Mouse (Mus musculus): ENCODE results near the gene Exoc2.

Exoc2 gene

DNA sequence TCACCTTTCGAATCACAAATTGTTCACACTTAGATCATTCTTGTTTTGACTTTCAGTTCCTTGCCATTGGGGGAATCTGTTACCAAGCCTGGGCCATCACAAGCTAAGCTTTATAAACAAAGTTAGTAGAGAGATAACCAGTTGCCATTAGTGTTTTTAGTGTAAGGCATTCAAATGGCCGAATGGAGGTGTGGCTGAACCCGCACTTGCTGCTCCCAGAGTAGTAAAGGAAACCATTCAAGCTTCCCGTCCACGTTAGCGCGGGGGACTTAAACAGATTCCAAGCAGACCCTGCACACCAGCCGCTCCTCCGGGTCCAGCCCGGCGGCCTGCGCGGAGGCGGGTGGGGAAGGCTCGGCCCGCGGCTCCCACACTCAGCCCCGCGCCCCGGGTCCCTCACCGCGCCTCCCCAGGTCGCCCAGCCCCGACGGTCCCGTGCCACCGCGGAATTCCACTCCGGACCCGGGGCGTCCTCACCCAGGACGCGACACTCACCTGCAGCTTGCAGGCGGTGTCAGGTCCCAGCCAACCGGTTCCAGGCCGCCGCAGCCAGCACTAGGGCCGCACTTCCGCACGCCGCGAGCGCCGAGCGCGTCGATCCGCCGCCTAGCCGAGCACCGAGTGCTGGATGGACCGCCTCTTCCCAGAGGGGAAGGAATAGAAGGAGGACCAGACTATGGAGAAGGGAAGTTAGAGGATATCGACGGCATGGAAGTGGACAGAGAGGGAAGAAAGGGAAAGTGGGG is at the start of gene Exoc2, which contains the start of gene Gm5447:
Exoc2 (minus strand) TSS at position 593 of the 746 bp plus-strand sequence.
Gm5447 (plus strand) TSS at position 704 of the 746 bp plus-strand sequence.
- peak; percentile 80 for DNase-seq (ENCODE audit: low read depth, low spot score)

DNA sequence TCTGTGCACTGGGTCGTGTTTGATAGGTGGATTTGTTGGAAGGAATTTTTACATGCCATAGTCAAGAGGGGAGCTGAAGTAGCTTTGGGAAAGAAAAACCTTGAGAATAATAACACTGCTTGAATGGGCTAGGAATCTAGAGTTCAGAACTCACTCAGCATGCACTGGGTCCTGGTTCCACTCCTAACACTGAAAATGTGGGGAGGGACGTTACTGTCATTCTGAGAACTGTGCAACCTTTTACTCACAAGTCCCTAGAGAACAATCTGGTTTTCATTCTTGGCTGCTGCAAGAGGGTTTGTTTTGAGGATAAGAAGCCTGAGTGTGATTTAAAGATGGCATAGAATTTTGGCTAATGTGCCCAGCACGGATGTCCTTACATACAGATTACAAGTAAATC is 49.8 kb upstream of the Exoc2 start:
- DNase-seq (ENCODE audit: low read depth, low spot score): no peak

DNA sequence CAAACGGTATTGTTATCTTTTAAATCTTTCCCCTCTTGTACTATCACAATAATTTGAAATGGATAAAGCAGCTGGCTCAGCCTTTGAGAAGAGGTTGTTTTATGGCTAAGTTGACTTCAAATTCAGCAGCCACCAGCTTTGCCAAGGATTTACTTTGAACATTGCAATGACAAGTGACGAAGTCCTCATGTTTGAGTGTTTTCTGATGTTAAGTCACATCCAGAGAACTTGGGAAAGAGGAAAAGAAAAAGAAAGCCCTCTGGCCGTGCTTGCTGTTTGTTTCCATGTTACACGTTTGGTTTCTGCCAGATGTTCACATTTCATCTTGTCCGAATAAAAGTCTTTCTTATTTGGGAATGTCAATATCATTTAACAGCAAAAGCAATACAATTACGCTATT is 48.0 kb upstream of the Exoc2 start:
- no peak for DNase-seq (ENCODE audit: low read depth, low spot score)

DNA sequence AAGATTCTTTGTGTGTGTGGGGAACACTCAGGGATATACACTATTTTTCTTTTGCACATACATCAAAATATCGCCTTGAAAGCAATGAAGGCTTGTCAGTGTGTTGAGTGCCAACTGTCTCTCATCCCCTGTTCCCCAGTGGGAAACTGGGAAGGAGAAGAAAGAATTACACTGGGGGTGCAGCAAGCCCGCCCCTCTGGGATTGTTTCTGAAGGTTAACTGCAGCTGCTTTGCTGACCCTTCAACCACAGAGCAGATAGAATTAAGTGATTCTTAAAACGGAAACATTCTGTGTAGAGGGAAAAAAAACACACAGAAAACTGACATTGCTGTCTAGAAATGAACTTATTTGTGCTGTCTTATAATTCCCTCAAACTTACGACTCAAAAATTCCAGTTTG is 47.6 kb upstream of the Exoc2 start:
- DNase-seq (ENCODE audit: low read depth, low spot score): no peak

DNA sequence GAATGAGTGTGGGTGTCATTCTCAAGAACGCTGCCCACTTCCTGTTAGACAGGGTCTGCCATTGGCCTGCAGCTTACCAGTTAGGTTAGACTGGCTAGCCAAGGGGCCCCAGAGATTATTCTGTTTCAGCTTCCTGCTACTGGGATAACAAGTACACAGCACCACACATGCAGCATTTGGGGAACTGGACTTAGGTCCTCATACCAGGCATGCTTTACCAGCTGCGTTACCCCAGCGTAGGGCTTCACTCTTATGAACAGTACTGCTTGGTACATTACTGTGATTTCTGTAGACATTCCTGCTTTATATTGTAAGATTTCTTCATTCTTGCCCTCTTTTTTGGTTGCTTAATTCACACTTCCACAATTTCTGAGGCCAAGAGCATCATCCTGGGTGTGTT is 43.7 kb upstream of the Exoc2 start:
- no peak for DNase-seq (ENCODE audit: low read depth, low spot score)

DNA sequence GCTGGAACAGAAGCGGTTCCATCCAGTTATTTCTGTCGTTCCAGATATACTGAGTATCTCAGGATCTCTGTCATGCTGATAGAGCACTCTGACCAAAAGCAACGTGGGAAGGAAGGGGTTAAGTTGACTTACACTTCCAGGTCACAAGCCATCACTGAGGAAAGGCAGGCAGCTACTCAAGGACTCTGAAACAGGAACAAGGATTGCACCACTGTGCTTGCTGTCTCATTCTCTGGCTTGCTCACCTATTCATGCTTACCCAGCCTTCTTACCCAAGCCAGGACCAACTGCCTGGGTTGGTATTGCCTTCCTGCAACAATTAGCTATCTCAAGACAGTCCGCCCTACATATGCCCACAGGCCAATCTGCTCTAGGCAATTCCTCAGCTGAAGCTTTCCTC is 31.1 kb upstream of the Exoc2 start:
- no peak for DNase-seq (ENCODE audit: low read depth, low spot score)

DNA sequence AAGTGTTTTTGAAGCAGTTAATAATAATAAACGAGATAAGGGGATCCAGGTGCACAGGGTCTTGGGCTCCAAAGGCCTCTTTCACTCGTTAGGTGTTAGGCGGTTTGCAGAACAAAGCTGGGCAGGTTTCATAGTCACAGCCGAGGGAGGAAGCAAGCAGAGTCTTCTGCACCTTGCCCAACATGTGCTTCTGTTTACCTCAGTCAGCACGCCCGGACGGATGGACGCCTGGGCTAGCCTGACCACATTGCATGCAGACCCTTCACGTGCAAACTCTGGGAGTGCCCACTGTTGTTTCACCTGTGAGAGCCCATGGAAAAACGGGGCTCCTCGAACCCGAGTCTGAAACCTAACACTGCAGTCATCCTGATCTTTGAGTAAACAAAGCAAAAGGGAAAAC is 30.6 kb upstream of the Exoc2 start:
- DNase-seq (ENCODE audit: low read depth, low spot score): no peak

DNA sequence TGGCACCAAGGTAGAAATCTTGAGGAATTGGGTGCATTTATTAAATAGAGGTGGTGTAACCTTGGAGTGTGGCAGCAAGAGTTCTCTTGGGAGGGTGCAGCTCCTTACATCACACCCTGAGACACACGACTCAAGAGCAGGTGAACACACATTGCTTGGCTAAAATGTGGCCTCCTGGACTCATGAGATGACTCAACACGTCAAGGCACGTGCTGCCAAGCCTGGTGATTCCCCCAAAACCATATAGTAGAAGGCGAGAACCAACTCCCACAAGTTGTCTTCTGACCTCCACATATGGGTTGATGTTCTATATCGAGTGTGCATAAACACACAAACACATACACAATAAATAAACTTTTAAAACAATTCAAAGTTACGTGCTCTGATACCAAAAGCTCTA is 25.9 kb upstream of the Exoc2 start:
- DNase-seq (ENCODE audit: low read depth, low spot score): no peak

DNA sequence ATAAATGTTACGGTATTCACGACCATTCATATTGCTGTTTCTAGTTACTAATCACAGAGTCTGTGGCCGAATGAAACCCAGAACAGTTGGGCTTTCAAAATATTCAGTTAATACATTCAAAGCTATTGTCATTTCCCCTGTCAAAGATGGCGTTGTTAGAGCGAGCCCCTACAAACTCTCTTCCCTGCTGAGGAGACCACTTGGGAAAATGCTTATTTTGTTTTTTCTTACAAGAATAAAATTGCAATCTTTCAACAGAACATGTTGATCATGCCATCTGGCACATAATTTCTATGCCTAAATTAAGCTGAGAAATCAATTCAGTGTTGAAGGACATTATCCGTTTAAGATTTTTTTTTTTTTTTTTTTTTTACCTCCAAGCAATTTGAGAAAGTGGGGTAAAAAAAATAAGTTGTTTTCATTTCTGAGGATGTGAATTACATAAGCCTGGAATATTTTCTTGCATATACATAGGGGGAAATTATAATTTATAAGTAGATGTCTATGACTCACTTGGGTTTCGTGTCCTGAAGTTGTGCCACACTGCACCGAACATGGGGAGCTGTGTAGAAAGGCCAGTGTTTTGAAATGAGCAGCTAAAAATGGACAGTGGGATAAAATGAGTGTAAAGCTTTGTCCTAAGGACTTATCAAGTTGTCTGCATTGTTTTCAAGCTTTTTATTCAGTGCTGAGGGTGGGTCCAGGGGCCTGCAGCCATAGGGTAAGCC is 23.8 kb upstream of the Exoc2 start:
- DNase-seq (ENCODE audit: low read depth, low spot score): no peak

DNA sequence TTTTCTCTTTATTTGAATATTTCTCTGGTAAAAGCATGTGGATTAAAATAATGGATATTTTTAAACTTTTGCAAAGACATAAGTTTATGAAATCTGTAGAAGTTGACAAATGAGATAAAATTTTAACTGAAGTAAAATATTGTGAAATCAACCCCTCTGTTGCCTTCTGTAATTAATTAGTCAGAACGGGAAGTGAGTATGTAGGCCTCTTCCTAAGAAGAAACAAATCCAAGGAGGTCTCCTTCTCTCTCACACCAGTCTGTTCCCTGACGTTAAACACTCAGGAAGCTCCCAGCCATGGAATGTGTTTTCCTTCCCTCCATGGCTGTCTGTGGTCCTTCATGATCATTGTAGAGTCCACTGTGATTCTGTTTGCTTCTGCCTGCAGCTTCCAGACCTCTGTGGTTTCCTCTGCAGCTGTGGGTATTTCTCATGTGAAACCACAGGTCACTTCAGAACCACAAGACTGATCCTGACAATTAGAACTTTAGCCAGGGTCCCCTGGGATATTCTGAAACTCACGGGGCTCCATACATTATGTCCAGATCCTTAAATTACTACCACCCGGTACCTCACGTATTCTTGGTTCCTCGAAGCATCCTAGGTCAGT is 20.5 kb upstream of the Exoc2 start:
- DNase-seq (ENCODE audit: low read depth, low spot score): peak; percentile 61

DNA sequence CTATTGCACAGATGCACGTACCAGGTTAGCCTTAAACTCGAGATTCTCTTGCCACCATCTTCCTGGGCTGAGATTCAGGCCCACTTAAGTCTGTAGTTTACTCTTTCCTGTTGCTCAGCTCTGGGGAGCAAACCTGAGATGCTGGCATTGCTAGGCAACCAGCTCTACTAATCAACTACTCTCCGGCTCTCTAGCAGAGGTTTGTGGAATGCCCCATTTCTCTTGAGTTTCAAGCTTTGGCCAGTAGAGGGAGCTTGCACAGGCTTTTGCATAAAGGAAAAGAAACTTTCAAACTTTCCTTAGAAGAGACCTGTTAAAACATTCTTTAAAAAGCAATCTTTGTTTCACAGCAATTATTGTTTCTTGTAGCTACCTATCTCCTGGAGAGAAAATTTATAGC is 19.9 kb upstream of the Exoc2 start:
- peak; percentile 77 for DNase-seq (ENCODE audit: low read depth, low spot score)

DNA sequence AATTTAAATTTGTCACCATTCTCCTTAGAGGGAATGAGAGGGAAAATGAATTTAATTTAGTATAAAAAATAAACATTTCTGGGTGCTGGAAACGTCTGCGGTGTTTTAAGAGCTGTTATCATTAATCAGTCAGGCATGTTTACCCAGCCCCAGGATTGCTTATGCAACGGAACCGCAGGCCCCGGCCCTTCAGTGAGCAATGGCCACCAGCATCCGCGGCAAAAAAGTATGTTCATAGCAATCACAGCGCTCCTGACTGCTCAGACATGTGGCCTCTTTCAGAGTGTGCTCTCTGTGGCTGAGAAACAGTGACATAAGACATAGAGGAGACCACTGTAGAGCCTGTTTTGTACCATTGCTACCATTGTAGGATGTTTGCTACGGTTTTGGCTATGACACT is 16.3 kb upstream of the Exoc2 start:
- DNase-seq (ENCODE audit: low read depth, low spot score): no peak

DNA sequence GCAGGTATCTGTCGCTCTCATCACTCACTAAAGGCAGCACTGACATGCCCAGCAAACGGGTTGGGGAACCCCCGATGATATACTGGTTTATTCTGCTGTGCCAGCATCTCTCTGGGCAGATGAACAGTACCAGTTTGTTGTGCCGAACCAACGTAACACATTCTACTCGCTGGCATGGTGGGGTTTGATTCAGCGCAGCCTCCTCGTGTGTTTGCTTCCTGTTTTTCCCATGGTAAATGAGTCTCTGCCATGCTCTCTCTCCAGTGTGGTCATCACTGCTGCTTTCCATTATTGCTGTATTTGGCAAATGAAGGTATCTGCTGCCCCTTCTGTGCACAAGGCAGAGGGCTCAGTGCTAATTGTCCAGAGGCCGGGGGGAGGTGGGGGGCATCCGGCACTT is 15.8 kb upstream of the Exoc2 start:
- no peak for DNase-seq (ENCODE audit: low read depth, low spot score)

DNA sequence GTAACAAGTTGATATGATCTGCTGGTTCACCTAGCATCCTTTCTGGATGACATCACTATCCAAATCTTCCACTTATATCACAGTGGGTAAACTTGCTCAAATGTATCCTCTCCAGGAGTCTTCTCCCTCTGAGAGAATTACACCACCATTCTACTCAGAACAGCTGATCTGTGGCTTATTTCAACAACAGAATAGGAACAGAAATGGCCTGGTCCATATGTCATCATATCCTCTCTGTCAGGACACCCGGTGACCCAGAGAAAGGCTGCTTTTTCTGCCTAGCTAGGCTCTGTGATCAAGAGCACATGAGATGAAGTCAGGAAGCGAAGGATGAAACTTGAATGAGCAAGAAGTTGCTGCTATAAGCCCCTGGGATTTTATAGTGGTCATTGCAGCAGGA is 13.8 kb upstream of the Exoc2 start:
- DNase-seq (ENCODE audit: low read depth, low spot score): no peak

DNA sequence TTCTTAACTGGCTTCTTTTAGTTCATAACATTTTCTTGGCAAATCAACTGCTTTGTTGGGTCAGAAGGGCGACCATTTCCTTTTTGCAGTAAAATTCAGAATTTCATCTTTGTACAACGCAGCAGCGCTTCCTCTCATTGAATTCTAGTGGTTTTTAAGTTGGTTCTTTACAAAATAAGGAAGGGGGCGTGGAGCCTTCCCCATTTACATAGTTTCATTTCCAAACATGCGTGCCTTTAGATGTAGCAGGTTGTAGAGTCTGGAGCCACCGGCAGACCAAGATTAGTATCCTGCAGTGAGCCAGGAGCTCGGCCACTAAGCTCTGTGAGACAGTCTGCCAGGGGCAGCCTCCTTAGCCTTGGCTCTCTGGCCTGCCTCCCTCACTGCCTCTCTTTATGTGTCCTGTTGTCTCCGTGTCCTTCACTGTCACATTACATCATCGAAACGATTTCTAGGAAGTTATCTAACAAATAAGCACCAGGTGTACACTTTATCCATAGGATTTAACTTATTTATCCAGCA is 13.1 kb upstream of the Exoc2 start:
- DNase-seq (ENCODE audit: low read depth, low spot score): no peak

DNA sequence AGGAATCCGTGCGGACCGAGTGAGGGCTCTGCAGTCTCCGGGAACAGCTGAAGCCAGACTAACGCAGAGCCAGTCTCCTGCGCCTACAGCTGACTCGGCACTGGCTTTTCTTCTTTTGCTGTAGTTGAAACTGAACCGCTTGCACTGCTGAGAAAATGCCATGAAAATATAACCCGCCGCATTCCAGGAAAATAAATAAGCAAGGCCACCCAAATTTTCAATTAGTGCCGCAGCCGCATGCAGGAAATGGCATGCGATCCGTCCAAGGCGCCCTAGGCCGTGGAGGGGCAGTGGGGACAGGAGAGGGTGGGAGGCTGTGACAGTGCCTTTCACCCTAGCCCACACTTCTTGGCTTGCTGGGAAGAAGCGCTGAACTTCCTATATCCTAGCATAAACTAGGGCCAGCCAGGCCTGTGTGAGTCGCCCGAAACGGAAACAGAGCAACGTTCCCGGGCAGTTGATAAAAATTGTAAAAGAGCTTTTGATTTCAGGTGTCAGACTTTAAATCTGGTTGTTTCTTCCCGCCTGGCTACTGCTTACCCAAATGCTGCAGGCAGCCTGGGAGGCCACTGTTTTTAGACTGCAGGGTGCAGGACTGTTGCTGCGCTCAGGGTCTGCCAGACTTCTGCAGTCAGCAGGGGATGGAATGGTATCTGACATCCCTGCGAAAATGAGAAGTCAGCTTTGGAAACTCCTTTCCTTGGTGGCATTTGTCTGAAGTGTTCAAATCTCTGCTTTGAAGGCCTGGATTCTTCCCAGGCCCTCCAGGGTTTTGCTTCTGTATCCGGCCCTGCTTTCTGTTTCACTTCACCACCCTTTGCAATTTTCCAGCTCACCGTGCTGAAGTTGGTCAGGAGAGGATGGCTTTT is 11.9 kb upstream of the Exoc2 start:
- no peak for DNase-seq (ENCODE audit: low read depth, low spot score)

DNA sequence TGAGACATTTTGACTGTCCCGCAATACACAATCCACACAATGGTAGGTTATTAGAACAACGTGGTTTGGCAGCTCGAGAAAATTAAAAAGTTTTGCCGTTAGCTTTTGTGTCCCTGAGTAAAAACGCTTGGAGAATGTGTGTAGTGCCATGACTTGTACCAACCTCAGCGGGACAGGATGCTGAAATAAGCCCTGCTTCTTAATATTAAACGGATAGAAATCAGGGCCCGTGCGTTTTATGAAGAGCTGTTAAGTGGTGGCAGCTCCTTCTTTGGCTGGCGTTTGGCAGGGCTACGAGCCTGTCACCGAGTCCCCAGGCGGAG is 11.3 kb upstream of the Exoc2 start:
- DNase-seq (ENCODE audit: low read depth, low spot score): no peak

DNA sequence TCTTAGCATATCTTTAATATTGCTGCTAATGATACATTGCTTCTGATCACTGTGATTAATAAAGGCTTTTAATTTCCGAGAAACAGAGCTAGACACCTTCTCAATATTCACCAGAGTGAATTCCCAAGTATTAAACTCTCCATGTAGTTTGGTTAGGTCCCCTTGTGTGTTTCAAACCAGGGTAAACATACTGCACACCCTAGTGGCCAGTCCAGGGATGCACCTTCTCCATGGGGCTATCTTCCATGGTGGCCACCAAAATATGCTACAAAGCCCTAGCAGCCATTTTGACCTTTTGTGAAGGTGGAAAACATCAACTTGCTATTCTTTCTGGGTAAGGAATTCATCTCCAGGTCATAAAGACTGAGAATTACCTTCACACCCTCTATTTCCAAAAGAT is 7.8 kb upstream of the Exoc2 start:
- peak; percentile 74 for DNase-seq (ENCODE audit: low read depth, low spot score)

DNA sequence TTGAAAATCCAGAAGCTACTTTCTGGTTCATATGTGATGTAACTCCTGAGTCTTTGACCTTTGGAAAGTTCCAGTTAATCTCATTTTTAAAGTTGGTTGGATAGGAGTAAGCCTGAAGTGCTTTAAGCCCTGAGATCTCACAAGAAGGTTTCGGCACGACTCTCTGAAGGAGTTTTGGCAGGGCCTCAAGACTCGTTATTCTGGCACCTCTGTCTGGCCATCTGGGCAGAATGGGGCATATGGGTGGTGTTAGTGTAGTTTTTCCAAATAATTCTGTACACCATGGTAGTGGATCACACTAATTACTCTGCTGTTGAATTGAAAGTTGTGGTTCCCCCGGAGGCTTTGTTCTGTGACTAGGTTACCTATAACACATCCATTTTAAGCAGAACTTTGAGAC is 4.3 kb upstream of the Exoc2 start:
- no peak for DNase-seq (ENCODE audit: low read depth, low spot score)

DNA sequence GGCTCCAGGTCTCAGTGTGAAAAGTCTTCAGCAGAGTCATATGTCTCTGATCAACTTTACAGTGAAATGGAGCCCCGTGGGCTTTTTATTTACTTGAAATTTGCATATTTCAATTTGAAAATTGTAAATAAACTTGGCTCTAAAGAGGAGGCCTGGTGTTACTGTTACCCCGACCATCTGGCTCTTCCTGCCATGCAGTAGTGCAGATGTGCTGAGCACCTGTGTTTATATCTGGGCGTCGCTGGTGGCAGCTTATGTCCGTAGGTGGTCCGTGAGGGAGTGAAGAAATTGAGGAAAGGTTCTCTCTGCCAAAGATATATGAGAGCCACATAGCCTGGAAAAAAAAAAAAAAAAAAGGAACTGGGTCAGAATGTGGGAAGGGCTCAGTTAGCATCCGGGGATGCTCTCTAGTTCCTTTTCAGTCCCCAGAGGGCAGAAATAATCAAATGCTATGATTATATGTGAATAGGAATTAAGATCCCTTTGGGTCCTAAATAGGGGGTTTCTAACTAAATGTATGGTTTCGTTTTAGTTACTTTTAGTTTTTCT is 2.7 kb upstream of the Exoc2 start:
- no peak for DNase-seq (ENCODE audit: low read depth, low spot score)

DNA sequence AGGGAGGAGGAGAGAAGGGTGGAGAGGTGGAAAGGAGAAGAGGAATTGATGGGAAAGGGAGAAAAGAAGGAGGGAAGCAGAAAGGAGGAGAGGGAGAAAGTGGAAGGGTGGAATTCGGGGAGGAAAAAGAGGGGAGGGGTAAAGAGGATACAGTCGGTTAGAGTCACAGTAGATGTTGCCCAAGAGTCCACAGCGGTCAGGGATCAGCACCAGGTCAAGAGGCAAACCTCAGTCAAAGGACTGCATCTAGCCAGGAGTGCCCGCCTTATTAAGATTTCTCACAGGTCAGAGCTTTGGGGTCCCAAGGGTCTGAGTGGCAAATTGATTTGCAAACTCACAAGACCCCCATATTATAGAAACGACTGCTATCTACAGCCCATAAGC is 346 bp upstream of the Exoc2 start:
- DNase-seq (ENCODE audit: low read depth, low spot score): no peak

DNA sequence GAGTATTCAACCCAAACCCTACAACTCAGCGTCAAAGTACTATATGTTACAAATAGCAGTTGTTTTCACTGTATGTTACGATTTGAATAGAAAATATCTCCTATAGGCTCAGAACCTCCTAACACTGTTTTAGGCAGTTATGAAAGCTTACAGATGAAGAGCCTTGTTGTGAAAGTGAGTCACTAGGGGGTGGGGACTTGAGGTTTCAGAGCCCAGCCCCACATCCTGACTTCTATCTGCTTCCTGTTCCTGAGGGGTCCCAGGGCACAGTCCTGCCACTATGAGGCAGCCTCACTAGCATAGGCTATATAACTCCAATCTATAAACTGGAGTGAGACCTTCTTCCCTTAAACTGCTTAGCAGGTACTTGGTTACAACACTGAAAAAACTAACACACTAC is 1.8 kb downstream of the Exoc2 start:
- DNase-seq (ENCODE audit: low read depth, low spot score): peak; percentile 78

All from 3T3-L1 (cell line).